1 mouse cellular context compared by ENCODE assay signal in the genomic region with DNA sequence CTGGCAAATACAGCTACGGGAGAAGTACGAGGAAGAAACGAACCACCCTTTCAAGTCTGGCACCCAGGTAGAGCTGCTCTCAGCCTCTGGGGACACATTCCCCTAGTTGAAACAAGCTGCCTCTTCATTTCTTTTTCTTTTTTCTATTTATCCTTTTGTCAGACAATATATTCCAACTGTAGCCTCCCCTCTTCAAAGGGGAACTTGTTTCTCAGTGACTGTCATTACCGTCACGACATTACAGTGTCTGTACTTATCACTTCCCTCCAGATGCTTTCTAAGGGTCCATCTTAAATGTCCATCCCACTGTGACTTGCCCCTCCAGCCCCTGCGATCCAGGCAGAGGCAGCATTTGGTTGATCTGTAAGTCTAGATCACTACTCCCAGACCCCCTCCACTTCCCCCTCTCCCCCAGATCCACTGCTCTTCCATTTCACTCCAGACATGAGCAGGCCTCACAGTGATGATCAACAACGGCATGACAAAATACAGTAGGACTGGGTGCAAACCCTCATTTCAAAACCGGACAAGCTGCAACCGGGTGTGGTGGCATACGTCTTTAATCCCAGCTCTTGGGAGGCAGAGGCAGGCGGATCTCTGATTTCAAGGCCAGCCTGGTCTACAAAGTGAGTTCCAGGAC. TPM values are rescaled to one million over a fixed set of nuclear protein-coding genes. Genes with fewer than 3 reads are reported as not detected.
"Had no signal": no experiment of that assay in that cellular context is flagged by ENCODE, and none has a peak within 500 bp of the region (broad histone marks: within the 10 kb centered on the region; RNA-seq: fewer than 3 reads in every experiment).

No protein-coding gene starts in this region.

RNA-seq across cellular contexts. Expression of a gene that starts 10.8 kb away (rescaled TPM):
- total RNA-seq: granulocyte monocyte progenitor cell, adult 5-6 weeks had no signal
